Mouse (Mus musculus): ENCODE results near the gene Ltbp3. TPM values are rescaled to one million over a fixed set of nuclear protein-coding genes. Genes with fewer than 3 reads are reported as not detected.

The Ltbp3 gene
- polyA plus RNA-seq, 1 experiment, result 0.09 TPM

DNA sequence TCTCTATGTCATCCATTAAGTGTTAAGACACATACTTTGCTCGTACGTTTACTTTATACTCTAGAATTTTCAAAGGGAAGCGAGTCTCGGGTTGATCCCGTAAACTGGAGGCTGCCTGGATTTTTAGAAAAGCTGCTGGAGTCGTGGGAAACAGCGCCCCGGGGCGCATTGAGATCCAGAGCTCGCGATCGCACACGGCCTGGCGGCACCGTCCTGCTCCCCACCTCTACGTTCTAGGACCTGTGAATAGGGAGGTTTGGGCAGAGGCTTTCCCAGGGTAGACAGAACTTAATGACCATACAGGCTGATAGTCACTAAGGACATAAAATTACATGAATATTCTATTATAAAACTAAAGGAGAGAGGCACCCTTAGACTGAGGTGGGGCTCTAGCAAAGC lies 63.2 kb downstream of the Ltbp3 start:
- Histone ChIP-seq H3K27me3 (ENCODE audit: control insufficient read depth) (no peaks in the 10 kb centered on the region), H3K4me1 (ENCODE audit: control insufficient read depth) (peaks cover 49% of the 10 kb centered on the region), H3K4me3 (replicated peaks) (peak overlapping the region; percentile 70), H3K9me3 (ENCODE audit: control insufficient read depth, low read length) (no peaks in the 10 kb centered on the region), H3K36me3 (ENCODE audit: control insufficient read depth) (peaks cover 27% of the 10 kb centered on the region)
- TF ChIP-seq TAL1 (IDR thresholded peaks at IDR 0.05; ENCODE audit: low read length) (no peak), GATA1 (IDR thresholded peaks at IDR 0.05; ENCODE audit: low read length) (no peak)

DNA sequence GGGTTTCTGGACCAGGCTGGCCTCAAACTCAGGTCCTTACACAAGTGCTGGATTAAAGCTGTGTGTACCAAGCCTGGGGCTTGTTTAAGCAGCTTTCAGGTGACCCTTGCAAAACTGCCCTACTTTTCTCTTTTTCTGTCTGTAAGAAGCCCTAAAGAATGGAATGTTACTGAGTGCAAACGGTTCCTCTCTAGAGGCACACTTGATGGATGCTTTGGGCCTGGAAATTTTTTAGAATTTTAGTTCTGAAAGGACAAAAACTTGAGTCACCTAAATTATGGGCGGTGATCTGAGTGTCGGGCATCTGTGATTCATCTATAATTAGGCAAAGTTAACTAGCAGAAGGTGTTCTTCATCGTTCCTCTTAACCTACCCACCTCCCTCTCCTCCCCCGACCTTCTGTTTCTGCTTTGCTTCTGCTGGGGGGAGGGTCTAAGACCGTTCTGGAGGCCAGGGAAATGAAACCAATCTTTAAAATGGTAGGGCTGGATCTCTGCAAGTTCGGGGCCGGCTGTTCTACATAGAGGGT lies 63.7 kb downstream of the Ltbp3 start:
- no peak for TF ChIP-seq GATA1 (IDR thresholded peaks at IDR 0.05; ENCODE audit: low read length)
- TF ChIP-seq TAL1 (IDR thresholded peaks at IDR 0.05; ENCODE audit: low read length), result no peak
- Histone ChIP-seq H3K27me3 (ENCODE audit: control insufficient read depth) (no peaks in the 10 kb centered on the region), H3K9me3 (ENCODE audit: control insufficient read depth, low read length) (no peaks in the 10 kb centered on the region), H3K4me1 (ENCODE audit: control insufficient read depth) (peaks cover 49% of the 10 kb centered on the region), H3K36me3 (ENCODE audit: control insufficient read depth) (peaks cover 21% of the 10 kb centered on the region), H3K4me3 (replicated peaks) (peak overlapping the region; percentile 70)

DNA sequence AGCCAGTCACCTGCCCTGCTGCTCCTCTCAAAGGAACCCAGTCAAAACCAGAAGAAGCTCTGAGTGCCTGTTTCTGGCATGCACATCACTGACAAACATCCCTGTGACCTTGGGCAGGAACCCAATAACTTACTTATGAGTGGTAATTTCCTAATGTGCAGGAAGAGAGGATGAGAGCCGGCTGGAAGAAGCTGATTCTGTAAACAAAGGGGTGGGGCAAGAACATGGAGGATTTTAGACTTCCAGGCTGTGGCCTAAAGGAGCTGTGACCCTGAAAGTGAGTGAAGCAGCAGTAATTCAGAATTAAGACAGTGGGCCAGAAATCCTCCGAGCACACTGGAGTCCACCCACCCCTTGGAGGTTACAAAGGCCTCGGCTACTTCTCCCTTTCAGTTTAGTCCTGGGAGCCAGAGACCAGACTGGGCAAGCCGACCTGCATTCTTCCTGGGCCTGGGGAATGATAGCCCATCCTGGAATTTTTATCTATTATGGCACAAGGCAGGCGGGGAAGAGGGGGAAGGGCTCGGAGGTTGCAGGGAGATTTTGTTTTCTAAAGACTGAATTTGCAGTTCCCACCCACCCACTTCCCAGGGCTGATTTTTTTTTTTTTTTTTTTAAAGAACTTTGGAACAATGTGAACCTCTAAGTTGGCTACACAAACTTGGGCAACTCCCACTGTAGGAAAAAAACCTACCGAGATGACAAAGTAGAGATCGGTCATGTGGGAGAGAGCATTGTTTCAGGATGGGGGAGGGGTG lies 65.5 kb downstream of the Ltbp3 start:
- H3K4me1 ChIP-seq (ENCODE audit: control insufficient read depth), result peaks cover 57% of the 10 kb centered on the region
- peaks cover 3% of the 10 kb centered on the region for H3K36me3 ChIP-seq (ENCODE audit: control insufficient read depth)
- peak overlapping the region; percentile 28 for H3K4me3 ChIP-seq (replicated peaks)
- TF ChIP-seq GATA1 (IDR thresholded peaks at IDR 0.05; ENCODE audit: low read length) (no peak), TAL1 (IDR thresholded peaks at IDR 0.05; ENCODE audit: low read length) (no peak)
- H3K27me3 ChIP-seq (ENCODE audit: control insufficient read depth), result no peaks in the 10 kb centered on the region
- H3K9me3 ChIP-seq (ENCODE audit: control insufficient read depth, low read length), result no peaks in the 10 kb centered on the region

DNA sequence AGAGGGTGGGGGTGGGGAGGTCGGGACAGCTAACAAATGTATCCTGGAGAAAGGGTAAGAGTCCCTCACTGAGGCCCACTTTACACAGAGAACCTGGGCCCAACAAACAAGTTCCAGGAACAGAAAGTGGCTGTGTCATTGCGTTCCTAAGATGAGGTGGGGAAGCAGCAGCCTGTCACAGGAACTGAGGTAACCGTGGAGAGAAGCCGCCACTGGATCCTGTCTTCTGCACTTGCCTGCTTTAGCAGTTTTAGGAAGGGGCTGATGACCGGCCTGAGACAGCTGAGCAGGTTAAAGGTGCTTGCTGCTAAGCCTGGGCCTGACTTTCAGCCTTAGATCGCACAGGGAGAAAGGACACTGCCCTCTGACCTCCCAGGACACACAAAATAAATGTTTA lies 66.1 kb downstream of the Ltbp3 start:
- H3K4me1 ChIP-seq (ENCODE audit: control insufficient read depth), result peaks cover 60% of the 10 kb centered on the region
- peak overlapping the region; percentile 44 for H3K4me3 ChIP-seq (replicated peaks)
- H3K9me3 ChIP-seq (ENCODE audit: control insufficient read depth, low read length), result no peaks in the 10 kb centered on the region
- H3K36me3 ChIP-seq (ENCODE audit: control insufficient read depth), result no peaks in the 10 kb centered on the region
- no peak for TF ChIP-seq TAL1 (IDR thresholded peaks at IDR 0.05; ENCODE audit: low read length)
- no peak for TF ChIP-seq GATA1 (IDR thresholded peaks at IDR 0.05; ENCODE audit: low read length)
- no peaks in the 10 kb centered on the region for H3K27me3 ChIP-seq (ENCODE audit: control insufficient read depth)

DNA sequence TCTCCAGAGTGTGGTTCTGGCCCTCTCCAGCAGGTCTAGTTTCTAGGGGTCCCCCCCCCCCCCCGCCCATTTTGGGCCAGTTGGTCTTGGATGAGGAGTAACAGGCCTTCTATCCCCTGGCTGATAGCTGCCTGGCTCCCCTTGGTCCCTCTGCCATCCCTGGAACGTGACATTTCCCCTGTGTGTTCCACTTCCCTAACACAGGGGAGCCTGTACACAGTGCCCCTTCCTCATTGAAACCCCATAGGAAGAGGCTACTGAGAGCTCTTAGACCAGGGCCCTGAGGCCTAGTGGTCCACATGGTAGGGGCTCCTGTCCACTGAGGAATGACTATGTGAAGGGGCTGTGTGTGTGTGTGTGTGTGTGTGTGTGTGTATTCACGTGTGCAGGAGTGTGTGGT lies 67.0 kb downstream of the Ltbp3 start:
- peaks cover 59% of the 10 kb centered on the region for H3K4me1 ChIP-seq (ENCODE audit: control insufficient read depth)
- no peaks in the 10 kb centered on the region for H3K27me3 ChIP-seq (ENCODE audit: control insufficient read depth)
- no peak overlapping the region for H3K4me3 ChIP-seq (replicated peaks)
- H3K36me3 ChIP-seq (ENCODE audit: control insufficient read depth), result no peaks in the 10 kb centered on the region
- TF ChIP-seq TAL1 (IDR thresholded peaks at IDR 0.05; ENCODE audit: low read length) (no peak), GATA1 (IDR thresholded peaks at IDR 0.05; ENCODE audit: low read length) (no peak)
- no peaks in the 10 kb centered on the region for H3K9me3 ChIP-seq (ENCODE audit: control insufficient read depth, low read length)

Other genes with a start within 250 kb of the Ltbp3 start
- 0.10 and 0.18 TPM in 2 replicates for gene 1700020D05Rik, start 237.1 kb upstream of the Ltbp3 start, polyA plus RNA-seq (2012)
- gene Snx32, start 230.4 kb upstream of the Ltbp3 start, polyA plus RNA-seq (2012), result 1.3 and 1.5 TPM in 2 replicates
- 0.01 TPM in 2 replicates for gene Ovol1, start 180.3 kb upstream of the Ltbp3 start, polyA plus RNA-seq (2012)
- gene Ap5b1, start 172.9 kb upstream of the Ltbp3 start, polyA plus RNA-seq (2012), result 0.19 and 0.20 TPM in 2 replicates
- gene Rnaseh2c, start 139.0 kb upstream of the Ltbp3 start, polyA plus RNA-seq (2012), result 82.8 and 90.8 TPM in 2 replicates
- 6.0 and 7.0 TPM in 2 replicates for gene Kat5, start 130.7 kb upstream of the Ltbp3 start, polyA plus RNA-seq (2012)
- 4.1 and 6.0 TPM in 2 replicates for gene Rela, start 103.4 kb upstream of the Ltbp3 start, polyA plus RNA-seq (2012)
- 63.2 and 69.8 TPM in 2 replicates for gene Sipa1, start 77.2 kb upstream of the Ltbp3 start, polyA plus RNA-seq (2012)
- gene Map3k11, start 52.2 kb upstream of the Ltbp3 start, polyA plus RNA-seq (2012), result 18.5 and 20.2 TPM in 2 replicates
- 43.8 and 46.7 TPM in 2 replicates for gene Pcnx3, start 52.0 kb upstream of the Ltbp3 start, polyA plus RNA-seq (2012)
- gene Kcnk7, start 36.5 kb upstream of the Ltbp3 start, polyA plus RNA-seq (2012), result 0.04 and 0.06 TPM in 2 replicates
- gene Ehbp1l1, start 14.6 kb upstream of the Ltbp3 start, polyA plus RNA-seq (2012), result 88.4 and 106 TPM in 2 replicates
- gene Fam89b, start 11.3 kb upstream of the Ltbp3 start, polyA plus RNA-seq (2012), result 33.0 and 41.0 TPM in 2 replicates
- 8.2 TPM in 2 replicates for gene Scyl1, start 30.5 kb downstream of the Ltbp3 start, polyA plus RNA-seq (2012)
- 0.74 and 0.75 TPM in 2 replicates for gene Frmd8, start 134.4 kb downstream of the Ltbp3 start, polyA plus RNA-seq (2012)
- 0.07 TPM in 1 of 2 replicates, not detected in the other for gene Slc25a45, start 136.9 kb downstream of the Ltbp3 start, polyA plus RNA-seq (2012)
- gene Tigd3, start 153.2 kb downstream of the Ltbp3 start, polyA plus RNA-seq (2012), result 0.12 and 0.28 TPM in 2 replicates
- gene Dpf2, start 172.1 kb downstream of the Ltbp3 start, polyA plus RNA-seq (2012), result 2.7 and 8.5 TPM in 2 replicates
- 0.10 and 0.13 TPM in 2 replicates for gene Cdc42ep2, start 183.9 kb downstream of the Ltbp3 start, polyA plus RNA-seq (2012)
- 6.6 and 6.8 TPM in 2 replicates for gene Pola2, start 223.3 kb downstream of the Ltbp3 start, polyA plus RNA-seq (2012)
- gene Slc22a20, start 245.2 kb downstream of the Ltbp3 start, polyA plus RNA-seq (2012), result not detected in 2 replicates

Measured in erythroblast, embryonic 14.5 days (primary cell).